Mouse (Mus musculus): Measurements from ENCODE around the gene Arhgap31. TPM values are rescaled to one million over a fixed set of nuclear protein-coding genes. Genes with fewer than 3 reads are reported as not detected.

Arhgap31 gene
- polyA plus RNA-seq, 1 experiment from 2014 or later, result 10.1 TPM

GRCm38 (mm10) chr16:38602989-38603804 is 109.9 kb downstream of the Arhgap31 start:
- no peak overlapping the region for H3K9ac ChIP-seq
- no peaks in the 10 kb centered on the region for H3K9me3 ChIP-seq
- no peak overlapping the region for H3K27ac ChIP-seq
- H3K27me3 ChIP-seq (replicated peaks), result no peaks in the 10 kb centered on the region
- peaks cover 9% of the 10 kb centered on the region; the same call in 1 of the 2 replicates for H3K36me3 ChIP-seq
- ATAC-seq (ENCODE audit: low FRiP score, low read depth), result no peak
- no peaks in the 10 kb centered on the region for H3K4me1 ChIP-seq
- H3K4me2 ChIP-seq (replicated peaks), result no peak overlapping the region
- WGBS, result 52% methylated on average over 11 of the region's 11 CpGs
- H3K4me3 ChIP-seq, result no peak overlapping the region

- Histone ChIP-seq H3K4me1 (no peaks in the 10 kb centered on the region), H3K9ac (no peak overlapping the region), H3K4me3 (no peak overlapping the region), H3K9me3 (no peaks in the 10 kb centered on the region), H3K36me3 (peaks cover 13% of the 10 kb centered on the region; the same call in 1 of the 2 replicates), H3K27ac (no peak overlapping the region), H3K4me2 (replicated peaks) (no peak overlapping the region), H3K27me3 (replicated peaks) (no peaks in the 10 kb centered on the region)
- no peak for ATAC-seq (ENCODE audit: low FRiP score, low read depth)
- WGBS, result 62% methylated on average over 11 of the region's 11 CpGs
Measured at GRCm38 (mm10) chr16:38598986-38599680, 113.9 kb downstream of the Arhgap31 start.

- Histone ChIP-seq H3K36me3 (peaks cover 24% of the 10 kb centered on the region), H3K4me1 (no peaks in the 10 kb centered on the region), H3K4me3 (no peak overlapping the region), H3K4me2 (replicated peaks) (no peak overlapping the region), H3K27me3 (replicated peaks) (no peaks in the 10 kb centered on the region), H3K9ac (no peak overlapping the region), H3K27ac (no peak overlapping the region), H3K9me3 (no peaks in the 10 kb centered on the region)
- no peak for ATAC-seq (ENCODE audit: low FRiP score, low read depth)
- 95% methylated on average over 2 of the region's 2 CpGs for WGBS
Measured at GRCm38 (mm10) chr16:38596651-38597050, 116.4 kb downstream of the Arhgap31 start.

GRCm38 (mm10) chr16:38596099-38596498 is 117.0 kb downstream of the Arhgap31 start:
- no peak overlapping the region for H3K4me3 ChIP-seq
- no peak overlapping the region for H3K27ac ChIP-seq
- H3K4me2 ChIP-seq (replicated peaks), result no peak overlapping the region
- no peaks in the 10 kb centered on the region for H3K27me3 ChIP-seq (replicated peaks)
- H3K36me3 ChIP-seq, result peaks cover 27% of the 10 kb centered on the region
- no peak for ATAC-seq (ENCODE audit: low FRiP score, low read depth)
- H3K9ac ChIP-seq, result no peak overlapping the region
- WGBS, result 89% methylated on average over 2 of the region's 2 CpGs
- H3K4me1 ChIP-seq, result no peaks in the 10 kb centered on the region
- H3K9me3 ChIP-seq, result no peaks in the 10 kb centered on the region

- H3K9me3 ChIP-seq, result no peaks in the 10 kb centered on the region
- H3K4me2 ChIP-seq (replicated peaks), result no peak overlapping the region
- H3K4me3 ChIP-seq, result no peak overlapping the region
- ATAC-seq (ENCODE audit: low FRiP score, low read depth), result no peak
- WGBS, result 90% methylated on average over 1 of the region's 1 CpGs
- no peaks in the 10 kb centered on the region for H3K27me3 ChIP-seq (replicated peaks)
- no peak overlapping the region for H3K9ac ChIP-seq
- peaks cover 34% of the 10 kb centered on the region for H3K36me3 ChIP-seq
- no peak overlapping the region for H3K27ac ChIP-seq
- no peaks in the 10 kb centered on the region for H3K4me1 ChIP-seq
Measured at GRCm38 (mm10) chr16:38594435-38594834, 118.6 kb downstream of the Arhgap31 start.

GRCm38 (mm10) chr16:38592946-38593345 is 120.1 kb downstream of the Arhgap31 start:
- no peak overlapping the region for H3K27ac ChIP-seq
- H3K4me1 ChIP-seq, result no peaks in the 10 kb centered on the region
- ATAC-seq (ENCODE audit: low FRiP score, low read depth), result no peak
- WGBS, result 93% methylated on average over 4 of the region's 4 CpGs
- peaks cover 47% of the 10 kb centered on the region for H3K36me3 ChIP-seq
- H3K27me3 ChIP-seq (replicated peaks), result no peaks in the 10 kb centered on the region
- H3K4me2 ChIP-seq (replicated peaks), result no peak overlapping the region
- no peak overlapping the region for H3K4me3 ChIP-seq
- H3K9me3 ChIP-seq, result no peaks in the 10 kb centered on the region
- H3K9ac ChIP-seq, result no peak overlapping the region

- Histone ChIP-seq H3K4me2 (replicated peaks) (no peak overlapping the region), H3K4me3 (no peak overlapping the region), H3K27ac (no peak overlapping the region), H3K36me3 (peaks cover 54% of the 10 kb centered on the region), H3K27me3 (replicated peaks) (no peaks in the 10 kb centered on the region), H3K9me3 (no peaks in the 10 kb centered on the region), H3K4me1 (no peaks in the 10 kb centered on the region), H3K9ac (no peak overlapping the region)
- 85% methylated on average over 12 of the region's 12 CpGs for WGBS
- no peak for ATAC-seq (ENCODE audit: low FRiP score, low read depth)
Measured at GRCm38 (mm10) chr16:38592026-38592678, 120.9 kb downstream of the Arhgap31 start.

GRCm38 (mm10) chr16:38591506-38591905 is 121.6 kb downstream of the Arhgap31 start:
- Histone ChIP-seq H3K4me1 (no peaks in the 10 kb centered on the region), H3K36me3 (peaks cover 59% of the 10 kb centered on the region), H3K9me3 (no peaks in the 10 kb centered on the region), H3K4me3 (no peak overlapping the region), H3K4me2 (replicated peaks) (no peak overlapping the region), H3K27ac (no peak overlapping the region), H3K9ac (no peak overlapping the region), H3K27me3 (replicated peaks) (no peaks in the 10 kb centered on the region)
- no peak for ATAC-seq (ENCODE audit: low FRiP score, low read depth)
- 80% methylated on average over 3 of the region's 3 CpGs for WGBS

GRCm38 (mm10) chr16:38587572-38587971 is 125.5 kb downstream of the Arhgap31 start:
- Histone ChIP-seq H3K9ac (no peak overlapping the region), H3K27me3 (replicated peaks) (no peaks in the 10 kb centered on the region), H3K4me3 (no peak overlapping the region), H3K27ac (no peak overlapping the region), H3K4me1 (no peaks in the 10 kb centered on the region), H3K9me3 (no peaks in the 10 kb centered on the region), H3K4me2 (replicated peaks) (no peak overlapping the region), H3K36me3 (peaks cover 78% of the 10 kb centered on the region)
- 78% methylated on average over 4 of the region's 4 CpGs for WGBS
- no peak for ATAC-seq (ENCODE audit: low FRiP score, low read depth)

GRCm38 (mm10) chr16:38587163-38587562 is 125.9 kb downstream of the Arhgap31 start:
- no peak for ATAC-seq (ENCODE audit: low FRiP score, low read depth)
- 95% methylated on average over 5 of the region's 5 CpGs for WGBS
- Histone ChIP-seq H3K4me3 (no peak overlapping the region), H3K9me3 (no peaks in the 10 kb centered on the region), H3K36me3 (peaks cover 77% of the 10 kb centered on the region), H3K4me1 (no peaks in the 10 kb centered on the region), H3K4me2 (replicated peaks) (no peak overlapping the region), H3K9ac (no peak overlapping the region), H3K27ac (no peak overlapping the region), H3K27me3 (replicated peaks) (no peaks in the 10 kb centered on the region)

GRCm38 (mm10) chr16:38585186-38585585 is 127.9 kb downstream of the Arhgap31 start:
- peaks cover 73% of the 10 kb centered on the region for H3K36me3 ChIP-seq
- no peak overlapping the region for H3K9ac ChIP-seq
- no peak overlapping the region for H3K4me3 ChIP-seq
- no peak overlapping the region for H3K27ac ChIP-seq
- H3K4me1 ChIP-seq, result no peaks in the 10 kb centered on the region
- H3K27me3 ChIP-seq (replicated peaks), result no peaks in the 10 kb centered on the region
- ATAC-seq (ENCODE audit: low FRiP score, low read depth), result no peak
- no peak overlapping the region for H3K4me2 ChIP-seq (replicated peaks)
- WGBS, result 90% methylated on average over 5 of the region's 5 CpGs
- no peaks in the 10 kb centered on the region for H3K9me3 ChIP-seq

- Histone ChIP-seq H3K27ac (no peak overlapping the region), H3K36me3 (peaks cover 72% of the 10 kb centered on the region), H3K9ac (no peak overlapping the region), H3K4me2 (replicated peaks) (no peak overlapping the region), H3K9me3 (no peaks in the 10 kb centered on the region), H3K4me1 (no peaks in the 10 kb centered on the region), H3K27me3 (replicated peaks) (no peaks in the 10 kb centered on the region), H3K4me3 (no peak overlapping the region)
- 92% methylated on average over 7 of the region's 7 CpGs for WGBS
- ATAC-seq (ENCODE audit: low FRiP score, low read depth), result no peak
Measured at GRCm38 (mm10) chr16:38584761-38585160, 128.3 kb downstream of the Arhgap31 start.
